Mouse (Mus musculus) liver, adult 2 months (tissue): ENCODE measurements at regions not wholly inside any gene's neighbourhood (a gene's known extent, or its start where the extent isn't known, plus 50 kb on each side); places are given as distances from the start of the nearest gene placed in this dataset.

Experiments
- CTCF ChIP-seq: fragments of 200-500 bp; IDR thresholded peaks from 2 replicates; pipeline ENCODE4 v1.5.1; 2011; ENCODE audit warnings: low read depth, low read length, control low read depth
- POLR2A ChIP-seq: fragments of 200-500 bp; IDR thresholded peaks from 2 replicates; pipeline ENCODE4 v1.6.1; 2011; ENCODE audit warnings: low read length, control low read depth; ENCODE audit not compliant: insufficient read depth; ENCODE audit errors: extremely low read depth

GRCm38 (mm10) chr10:67739199-67739598 is 173.3 kb downstream of the Zfp365 start:
- TF ChIP-seq POLR2A = no peak
- TF ChIP-seq CTCF = no peak
